Mouse (Mus musculus): ENCODE results near the gene Sergef.

DNA sequence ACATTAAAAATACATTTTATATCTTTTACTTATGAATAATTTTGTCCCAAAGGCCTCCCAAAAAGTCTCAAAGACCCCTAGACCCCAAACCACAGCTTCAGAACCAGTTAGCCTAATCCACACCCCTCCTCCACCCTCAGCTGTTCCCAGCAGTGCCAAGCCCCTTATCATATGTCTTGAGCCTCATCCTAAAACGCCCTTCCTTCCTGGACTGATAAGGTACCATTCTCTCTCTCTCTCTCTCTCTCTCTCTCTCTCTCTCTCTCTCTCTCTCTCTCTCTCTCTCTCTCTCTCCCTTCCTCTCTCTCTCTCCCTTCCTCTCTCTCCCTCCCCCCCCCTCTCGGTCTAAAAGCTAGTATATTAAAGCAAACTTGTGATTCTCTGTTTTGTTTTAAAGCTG is 12.7 kb upstream of the Sergef start:
- TF ChIP-seq POLR2A (IDR thresholded peaks at IDR 0.05; ENCODE audit: borderline replicate concordance, insufficient read depth, low read length) (no peak), CTCF (IDR thresholded peaks at IDR 0.05; ENCODE audit: borderline replicate concordance, insufficient read depth, low read depth, low read length) (no peak)
